ENCODE assay signal across 8 mouse cellular contexts in genomic region chr5:75154621-75155235, GRCm38 (mm10). TPM values are rescaled to one million over a fixed set of nuclear protein-coding genes. Genes with fewer than 3 reads are reported as not detected.
A peak's percentile ranks its signal among the peaks of the same experiment; 100 is the strongest.
DNase-seq lines count a peak whose midpoint lies in the region; ATAC-seq and TF ChIP-seq lines count a peak whose summit lies in the region.

No protein-coding gene starts in this region.

- peak; percentile 46 for DNase-seq in ES-CJ7 (ENCODE audit: low read depth, low spot score)
- DNase-seq in embryo, embryonic 10 days (ENCODE audit: low spot score), result peak; percentile 75
- DNase-seq in heart, adult 2 months, result peak; percentile 61 to 71
- peak; percentile 51 to 71 for DNase-seq in lung, postnatal 4 days
- DNase-seq in urinary bladder, postnatal 25 days (ENCODE audit: low spot score), result peak; percentile 31
- DNase-seq in frontal cortex, postnatal 14 days (ENCODE audit: low spot score in 2 of 2), result no peak
- DNase-seq in layer of hippocampus, postnatal 25 days (ENCODE audit: extremely low spot score in 1 of 2, low spot score in 1 of 2), result no peak

- peak overlapping the region; percentile 43 for H3K4me3 ChIP-seq in heart, adult 2 months
- H3K4me3 ChIP-seq in kidney, embryonic 14.5 days (ENCODE audit: low read length), result peak overlapping the region; percentile 59

- H3K36me3 ChIP-seq in heart, adult 2 months (ENCODE audit: control insufficient read depth, insufficient read depth, low read length), result no peaks in the 10 kb centered on the region
- H3K36me3 ChIP-seq in kidney, embryonic 14.5 days (ENCODE audit: control insufficient read depth, insufficient read depth, low read length), result no peaks in the 10 kb centered on the region

- peaks cover 3% of the 10 kb centered on the region; the same call in 1 of the 2 replicates for H3K4me1 ChIP-seq in heart, adult 2 months (ENCODE audit: control insufficient read depth, insufficient read depth, low read length)
- peaks cover 14% of the 10 kb centered on the region for H3K4me1 ChIP-seq in kidney, embryonic 14.5 days (ENCODE audit: control insufficient read depth, insufficient read depth, low read length)

- H3K79me2 ChIP-seq in heart, adult 2 months (replicated peaks; ENCODE audit: control insufficient read depth, insufficient read depth, low read length), result no peaks in the 10 kb centered on the region

- intact Hi-C loops in heart, adult 2 months (cut with DNase I), result loop anchor here (5.0 kb wide), 5 partner anchors 72 to 1397 kb away; partner anchors contain the start of gene Scfd2

- no peak for TF ChIP-seq CTCF in heart, adult 2 months (IDR thresholded peaks at IDR 0.05)

- 0 out of 2 replicates have a peak, but pooled peaks have one; percentile 11 for TF ChIP-seq POLR2A in heart, adult 2 months (IDR thresholded peaks at IDR 0.05; ENCODE audit: insufficient read depth, low read depth, low read length)

- H3K27ac ChIP-seq in heart, adult 2 months, result peak overlapping the region; percentile 60
- H3K27ac ChIP-seq in kidney, embryonic 14.5 days (ENCODE audit: low read depth, low read length), result peak overlapping the region; percentile 77

- H3K4me2 ChIP-seq in kidney, embryonic 14.5 days (replicated peaks; ENCODE audit: low read depth, low read length), result peak overlapping the region; percentile 87

- no peaks in the 10 kb centered on the region for H3K9me3 ChIP-seq in kidney, embryonic 14.5 days (ENCODE audit: control insufficient read depth, low read length)

- no peak for TF ChIP-seq EP300 in heart, adult 2 months (IDR thresholded peaks at IDR 0.05; ENCODE audit: insufficient read depth, low read depth, low read length)

- ATAC-seq in kidney, embryonic 14.5 days (ENCODE audit: low FRiP score, low TSS enrichment), result no peak

- 2% methylated on average over 21 of the region's 21 CpGs for WGBS in heart, adult 2 months
- WGBS in kidney, embryonic 14.5 days, result under 1% methylated on average over 21 of the region's 21 CpGs

- H3K27me3 ChIP-seq in heart, adult 2 months (ENCODE audit: control insufficient read depth, insufficient read depth, low read length), result peaks cover 24% of the 10 kb centered on the region
- H3K27me3 ChIP-seq in kidney, embryonic 14.5 days (ENCODE audit: control insufficient read depth, insufficient read depth, low read length), result peaks cover 38% of the 10 kb centered on the region

- H3K9ac ChIP-seq in heart, adult 2 months (ENCODE audit: low read depth, low read length), result peak overlapping the region; percentile 56
- H3K9ac ChIP-seq in kidney, embryonic 14.5 days (ENCODE audit: low read depth, low read length), result peak overlapping the region; percentile 84

RNA-seq across cellular contexts. Expression of gene Pdgfra, which starts 2.6 kb away (rescaled TPM):
- total RNA-seq in heart, adult 2 months (2021), result 10 to 100 TPM; 27.8 to 29.3 TPM
- polyA plus RNA-seq in heart, adult 2 months (2012; rRNA removed), result 11.8 and 23.3 TPM in 2 replicates
- 23.0 and 56.8 TPM in 2 replicates for polyA plus RNA-seq in kidney, embryonic 14.5 days (2014; fragmentation: Nextera tagmentation; extraction: Ambion mirVana)
- 10 to 100 TPM; 44.3 to 45.7 TPM for total RNA-seq in layer of hippocampus, postnatal 25 days (2021)

Comparison
In these comparisons a context has a peak if more than half of its experiments do, and no peak if none do; other contexts are left out.
1. DNase-seq: peak in ES-CJ7 (single experiment), embryo, embryonic 10 days (single experiment), heart, adult 2 months (2 of 2), lung, postnatal 4 days (2 of 2) and urinary bladder, postnatal 25 days (single experiment); none in frontal cortex, postnatal 14 days (0 of 2) and layer of hippocampus, postnatal 25 days (0 of 2).